Mouse (Mus musculus): Measurements from ENCODE around the gene Sox5.

- no peak for TF ChIP-seq POLR2A (IDR thresholded peaks at IDR 0.05; ENCODE audit: low read depth, low read length)
- no peak for TF ChIP-seq CTCF (IDR thresholded peaks at IDR 0.05; ENCODE audit: borderline replicate concordance, insufficient read depth, low read length)
Measured at GRCm38 (mm10) chr6:144753963-144754296, 27.8 kb downstream of the Sox5 start.

All from embryonic fibroblast, embryonic 13.5 days (primary cell).